Mouse (Mus musculus): ENCODE measurements at regions not wholly inside any gene's neighbourhood (a gene's known extent, or its start where the extent isn't known, plus 50 kb on each side); places are given as distances from the start of the nearest gene placed in this dataset.

DNA sequence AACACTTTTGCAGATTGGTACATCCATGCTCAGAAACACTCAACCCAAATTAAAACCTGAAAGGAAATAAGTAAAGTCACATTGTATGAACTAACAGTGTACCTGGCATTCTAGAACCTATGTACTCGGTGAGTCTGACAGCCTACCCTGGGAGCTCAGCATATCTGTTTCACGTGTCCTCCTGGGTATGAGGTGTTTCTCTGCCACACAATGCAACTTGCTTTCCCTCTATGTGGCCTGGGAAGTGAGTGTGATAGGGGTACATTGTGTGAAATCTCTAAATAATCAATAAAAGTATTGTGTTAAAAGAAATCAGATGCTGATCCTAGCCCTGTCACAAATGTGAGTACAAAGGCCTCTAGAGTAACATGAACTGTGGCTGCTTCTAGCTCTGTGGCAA is 315.3 kb upstream of the Gpc5 start:
- Histone ChIP-seq H3K9me3 (ENCODE audit: control insufficient read depth, low read length) (no peaks in the 10 kb centered on the region), H3K4me3 (ENCODE audit: low read depth, low read length) (no peak overlapping the region), H3K9ac (ENCODE audit: low read depth, low read length) (no peak overlapping the region), H3K27ac (ENCODE audit: low read depth, low read length) (no peak overlapping the region), H3K27me3 (ENCODE audit: control insufficient read depth, insufficient read depth, low read length) (no peaks in the 10 kb centered on the region), H3K4me1 (replicated peaks; ENCODE audit: control insufficient read depth, insufficient read depth, low read length) (no peaks in the 10 kb centered on the region), H3K36me3 (ENCODE audit: control insufficient read depth, insufficient read depth, low read length) (no peaks in the 10 kb centered on the region), H3K4me2 (replicated peaks; ENCODE audit: low read depth, low read length) (no peak overlapping the region)
- WGBS, result 70% methylated on average over 2 of the region's 2 CpGs
- no peak for ATAC-seq (ENCODE audit: low FRiP score)
- no peak for DNase-seq (ENCODE audit: low spot score)

DNA sequence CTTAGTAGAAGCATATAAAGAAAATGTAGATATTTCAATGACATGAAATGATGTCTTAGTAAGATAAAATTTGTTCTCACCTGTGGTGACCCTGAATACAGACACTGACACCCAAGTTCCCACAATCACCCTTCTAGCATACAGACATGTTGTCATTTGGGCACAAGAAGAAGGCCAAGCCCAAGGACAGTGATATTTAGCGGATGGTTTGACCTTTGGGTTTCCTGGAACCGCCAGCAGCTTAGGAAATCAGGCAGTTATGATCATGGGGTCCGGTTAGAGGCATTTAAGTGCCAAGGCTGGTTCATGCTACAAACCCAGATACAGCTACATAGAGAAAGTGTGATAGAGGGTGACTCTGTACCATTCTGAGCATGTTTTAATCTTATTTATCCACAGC is 310.2 kb upstream of the Gpc5 start:
- Histone ChIP-seq H3K27ac (ENCODE audit: low read depth, low read length) (no peak overlapping the region), H3K4me1 (replicated peaks; ENCODE audit: control insufficient read depth, insufficient read depth, low read length) (no peaks in the 10 kb centered on the region), H3K4me3 (ENCODE audit: low read depth, low read length) (no peak overlapping the region), H3K36me3 (ENCODE audit: control insufficient read depth, insufficient read depth, low read length) (no peaks in the 10 kb centered on the region), H3K27me3 (ENCODE audit: control insufficient read depth, insufficient read depth, low read length) (no peaks in the 10 kb centered on the region), H3K9ac (ENCODE audit: low read depth, low read length) (no peak overlapping the region), H3K9me3 (ENCODE audit: control insufficient read depth, low read length) (no peaks in the 10 kb centered on the region), H3K4me2 (replicated peaks; ENCODE audit: low read depth, low read length) (no peak overlapping the region)
- WGBS, result 90% methylated on average over 3 of the region's 3 CpGs
- DNase-seq (ENCODE audit: low spot score) (no peak), ATAC-seq (ENCODE audit: low FRiP score) (no peak)

DNA sequence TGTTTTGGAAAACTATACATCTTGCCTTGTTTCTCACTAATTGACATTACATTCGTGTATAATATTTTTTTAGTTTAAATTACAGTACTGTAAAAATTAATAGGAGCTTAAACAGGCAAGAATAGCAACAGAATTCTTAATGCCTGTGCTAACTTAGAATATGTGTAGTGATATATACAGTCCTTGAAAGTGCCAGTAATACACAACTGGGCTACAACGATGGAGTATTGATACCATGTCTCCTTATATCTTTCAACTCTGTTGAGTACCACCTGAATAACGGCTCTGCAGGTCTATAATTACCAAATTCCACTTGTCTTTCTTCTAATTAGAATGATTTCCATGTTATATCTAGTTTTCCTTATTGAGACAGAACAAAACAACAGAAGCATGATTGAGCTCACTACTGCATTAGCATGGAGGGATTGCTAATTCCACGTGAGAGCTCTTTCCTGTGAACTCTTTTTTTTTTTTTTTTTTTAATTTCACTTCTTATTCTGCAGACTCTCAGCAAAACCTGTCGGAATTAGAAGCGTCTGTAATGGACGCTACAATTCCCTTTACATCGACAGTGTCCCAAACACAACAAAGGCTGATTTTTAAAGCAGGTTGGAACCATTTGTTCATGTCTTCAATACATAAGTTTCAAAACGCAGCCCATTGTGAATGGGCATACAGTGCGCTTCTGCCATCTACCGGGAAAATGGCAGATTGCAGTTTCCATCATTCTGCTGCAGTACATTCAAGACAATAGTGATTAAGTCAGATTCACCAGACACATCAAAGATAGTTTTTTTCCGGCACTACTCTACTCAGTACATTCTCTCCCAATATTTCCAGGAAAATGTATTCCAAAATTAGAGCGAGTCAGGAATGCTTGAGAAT is 300.8 kb upstream of the Gpc5 start:
- Histone ChIP-seq H3K4me3 (ENCODE audit: low read depth, low read length) (no peak overlapping the region), H3K36me3 (ENCODE audit: control insufficient read depth, insufficient read depth, low read length) (no peaks in the 10 kb centered on the region), H3K9ac (ENCODE audit: low read depth, low read length) (no peak overlapping the region), H3K4me2 (replicated peaks; ENCODE audit: low read depth, low read length) (no peak overlapping the region; the same call in 1 of the 2 replicates), H3K9me3 (ENCODE audit: control insufficient read depth, low read length) (no peaks in the 10 kb centered on the region), H3K27me3 (ENCODE audit: control insufficient read depth, insufficient read depth, low read length) (no peaks in the 10 kb centered on the region), H3K27ac (ENCODE audit: low read depth, low read length) (no peak overlapping the region), H3K4me1 (replicated peaks; ENCODE audit: control insufficient read depth, insufficient read depth, low read length) (no peaks in the 10 kb centered on the region)
- DNase-seq (ENCODE audit: low spot score) (peak; percentile 89), ATAC-seq (ENCODE audit: low FRiP score) (peak; percentile 69)
- WGBS, result 26% methylated on average over 13 of the region's 13 CpGs

DNA sequence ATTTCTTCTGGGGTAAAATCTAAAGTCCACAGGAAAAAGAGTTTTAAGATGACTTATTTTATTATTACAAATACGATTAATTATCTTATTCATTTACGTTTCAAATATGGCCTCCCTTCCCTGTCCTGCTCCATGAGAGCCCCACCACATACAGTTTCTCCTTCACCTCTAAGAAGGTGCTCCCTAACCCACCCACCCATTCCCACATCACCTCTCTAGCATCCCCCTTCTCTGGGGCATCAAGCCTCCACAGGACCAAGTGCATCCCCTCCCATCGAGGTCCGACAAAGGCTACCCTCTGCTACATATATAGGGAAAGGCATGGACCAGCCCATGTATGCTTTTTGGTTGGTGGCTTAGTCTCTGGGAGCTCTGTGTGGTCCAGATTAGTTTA is 300.2 kb upstream of the Gpc5 start:
- no peak for DNase-seq (ENCODE audit: low spot score)
- Histone ChIP-seq H3K9ac (ENCODE audit: low read depth, low read length) (no peak overlapping the region), H3K27me3 (ENCODE audit: control insufficient read depth, insufficient read depth, low read length) (no peaks in the 10 kb centered on the region), H3K4me1 (replicated peaks; ENCODE audit: control insufficient read depth, insufficient read depth, low read length) (no peaks in the 10 kb centered on the region), H3K27ac (ENCODE audit: low read depth, low read length) (no peak overlapping the region), H3K4me3 (ENCODE audit: low read depth, low read length) (no peak overlapping the region), H3K4me2 (replicated peaks; ENCODE audit: low read depth, low read length) (no peak overlapping the region), H3K9me3 (ENCODE audit: control insufficient read depth, low read length) (no peaks in the 10 kb centered on the region), H3K36me3 (ENCODE audit: control insufficient read depth, insufficient read depth, low read length) (no peaks in the 10 kb centered on the region)
- 61% methylated on average over 4 of the region's 4 CpGs for WGBS
- ATAC-seq (ENCODE audit: low FRiP score), result peak; percentile 71

DNA sequence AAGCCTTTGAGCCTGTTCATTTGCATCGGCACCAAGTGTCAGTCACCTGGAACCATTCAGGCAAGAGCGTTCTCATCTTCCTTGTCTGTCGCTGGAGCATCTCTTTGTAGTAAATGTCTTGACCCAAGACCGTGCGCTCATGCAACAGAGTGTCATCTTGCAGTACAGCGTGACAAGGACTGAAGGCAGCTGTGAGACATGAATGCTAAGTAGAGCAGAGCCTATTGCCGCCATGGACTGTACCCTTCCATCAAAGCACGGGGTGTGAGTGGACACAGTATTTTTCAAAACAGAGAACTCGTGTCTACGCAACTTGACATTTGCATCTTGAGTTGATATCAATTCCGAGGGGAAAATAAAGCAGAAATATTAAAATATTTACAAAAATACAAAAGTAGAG is 287.4 kb upstream of the Gpc5 start:
- Histone ChIP-seq H3K9me3 (ENCODE audit: control insufficient read depth, low read length) (no peaks in the 10 kb centered on the region), H3K4me3 (ENCODE audit: low read depth, low read length) (no peak overlapping the region), H3K27me3 (ENCODE audit: control insufficient read depth, insufficient read depth, low read length) (no peaks in the 10 kb centered on the region), H3K27ac (ENCODE audit: low read depth, low read length) (no peak overlapping the region), H3K4me2 (replicated peaks; ENCODE audit: low read depth, low read length) (no peak overlapping the region), H3K36me3 (ENCODE audit: control insufficient read depth, insufficient read depth, low read length) (no peaks in the 10 kb centered on the region), H3K4me1 (replicated peaks; ENCODE audit: control insufficient read depth, insufficient read depth, low read length) (no peaks in the 10 kb centered on the region), H3K9ac (ENCODE audit: low read depth, low read length) (no peak overlapping the region)
- no peak for DNase-seq (ENCODE audit: low spot score)
- WGBS, result 84% methylated on average over 11 of the region's 11 CpGs
- peak; percentile 49; the same call in 1 of the 2 replicates for ATAC-seq (ENCODE audit: low FRiP score)

DNA sequence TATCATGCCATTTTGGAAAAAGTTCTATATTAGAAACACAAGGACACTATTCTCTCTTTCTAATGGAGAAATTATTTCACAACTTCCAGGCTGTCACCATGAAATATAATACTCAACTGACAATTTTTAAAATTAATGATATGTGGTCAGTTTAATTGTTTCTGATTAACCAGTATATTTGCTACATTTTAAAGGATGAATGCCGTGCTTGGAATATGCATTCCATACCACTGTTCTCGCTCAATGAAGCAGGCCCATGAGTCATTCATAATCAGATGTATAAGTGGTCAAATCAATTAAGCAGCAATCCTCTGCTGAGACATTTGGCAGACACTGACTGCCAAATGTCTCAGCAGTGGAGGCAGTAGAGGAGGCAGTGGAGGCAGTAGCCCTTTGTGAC is 283.4 kb upstream of the Gpc5 start:
- ATAC-seq (ENCODE audit: low FRiP score) (no peak), DNase-seq (ENCODE audit: low spot score) (no peak)
- no peaks in the 10 kb centered on the region for H3K27me3 ChIP-seq (ENCODE audit: control insufficient read depth, insufficient read depth, low read length)
- H3K9me3 ChIP-seq (ENCODE audit: control insufficient read depth, low read length), result no peaks in the 10 kb centered on the region
- no peak overlapping the region for H3K4me3 ChIP-seq (ENCODE audit: low read depth, low read length)
- no peaks in the 10 kb centered on the region for H3K36me3 ChIP-seq (ENCODE audit: control insufficient read depth, insufficient read depth, low read length)
- H3K27ac ChIP-seq (ENCODE audit: low read depth, low read length), result no peak overlapping the region
- WGBS, result 81% methylated on average over 2 of the region's 2 CpGs
- H3K9ac ChIP-seq (ENCODE audit: low read depth, low read length), result no peak overlapping the region
- no peaks in the 10 kb centered on the region for H3K4me1 ChIP-seq (replicated peaks; ENCODE audit: control insufficient read depth, insufficient read depth, low read length)
- H3K4me2 ChIP-seq (replicated peaks; ENCODE audit: low read depth, low read length), result no peak overlapping the region

DNA sequence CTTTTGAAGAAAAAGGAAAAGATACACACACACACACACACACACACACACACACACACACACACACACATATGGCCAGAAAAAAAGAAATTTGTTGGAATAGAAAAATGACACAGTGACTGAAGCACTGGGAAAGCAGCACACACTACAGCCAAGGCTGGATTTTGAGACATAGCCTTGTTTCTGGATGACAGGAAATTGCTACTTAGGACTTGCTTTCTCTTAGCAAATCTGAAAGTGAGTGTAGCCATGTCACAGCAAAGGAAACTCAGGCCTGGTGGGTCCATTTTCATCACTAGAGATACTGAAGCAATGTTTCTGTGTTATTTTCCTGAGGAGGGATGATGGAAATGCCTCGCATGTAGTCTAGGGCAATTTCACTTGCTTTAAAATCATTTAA is 271.3 kb upstream of the Gpc5 start:
- Histone ChIP-seq H3K27ac (ENCODE audit: low read depth, low read length) (peak overlapping the region; percentile 54; the same call in 1 of the 2 replicates), H3K9me3 (ENCODE audit: control insufficient read depth, low read length) (no peaks in the 10 kb centered on the region), H3K9ac (ENCODE audit: low read depth, low read length) (no peak overlapping the region), H3K4me3 (ENCODE audit: low read depth, low read length) (no peak overlapping the region), H3K27me3 (ENCODE audit: control insufficient read depth, insufficient read depth, low read length) (no peaks in the 10 kb centered on the region), H3K4me1 (replicated peaks; ENCODE audit: control insufficient read depth, insufficient read depth, low read length) (no peaks in the 10 kb centered on the region), H3K4me2 (replicated peaks; ENCODE audit: low read depth, low read length) (no peak overlapping the region), H3K36me3 (ENCODE audit: control insufficient read depth, insufficient read depth, low read length) (no peaks in the 10 kb centered on the region)
- WGBS, result 17% methylated on average over 1 of the region's 1 CpGs
- peak; percentile 49; the same call in 1 of the 2 replicates for ATAC-seq (ENCODE audit: low FRiP score)
- DNase-seq (ENCODE audit: low spot score), result peak; percentile 16

DNA sequence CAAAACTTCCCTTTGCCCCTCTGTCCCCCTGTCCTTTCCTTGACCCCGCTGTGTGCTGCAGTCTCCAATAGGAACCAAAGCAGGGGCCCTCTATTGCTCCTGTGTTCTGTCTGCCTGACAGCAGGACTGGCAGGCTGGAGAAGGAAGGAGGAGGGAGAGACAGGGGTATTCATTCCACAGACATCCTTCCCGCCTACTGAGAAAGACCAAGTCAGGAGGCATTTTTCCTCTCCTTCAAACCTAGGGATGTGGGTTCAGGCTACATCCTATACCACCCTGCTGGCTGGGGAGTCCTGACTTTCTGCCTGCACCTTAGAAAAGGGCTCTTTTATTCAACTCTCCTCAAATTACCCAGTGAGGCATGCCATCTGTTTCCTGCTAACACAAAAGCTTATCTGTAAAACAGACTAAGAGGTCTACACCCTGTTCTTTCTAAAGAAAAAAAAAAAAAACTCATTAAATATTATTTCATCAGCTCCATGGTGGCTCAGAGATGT is 270.9 kb upstream of the Gpc5 start:
- H3K4me2 ChIP-seq (replicated peaks; ENCODE audit: low read depth, low read length), result no peak overlapping the region
- no peaks in the 10 kb centered on the region for H3K9me3 ChIP-seq (ENCODE audit: control insufficient read depth, low read length)
- peak; percentile 90 for ATAC-seq (ENCODE audit: low FRiP score)
- 3% methylated on average over 2 of the region's 2 CpGs for WGBS
- H3K27me3 ChIP-seq (ENCODE audit: control insufficient read depth, insufficient read depth, low read length), result no peaks in the 10 kb centered on the region
- no peak overlapping the region for H3K4me3 ChIP-seq (ENCODE audit: low read depth, low read length)
- H3K9ac ChIP-seq (ENCODE audit: low read depth, low read length), result no peak overlapping the region
- DNase-seq (ENCODE audit: low spot score), result peak; percentile 41
- H3K27ac ChIP-seq (ENCODE audit: low read depth, low read length), result peak overlapping the region; percentile 54; the same call in 1 of the 2 replicates
- no peaks in the 10 kb centered on the region for H3K4me1 ChIP-seq (replicated peaks; ENCODE audit: control insufficient read depth, insufficient read depth, low read length)
- H3K36me3 ChIP-seq (ENCODE audit: control insufficient read depth, insufficient read depth, low read length), result no peaks in the 10 kb centered on the region

DNA sequence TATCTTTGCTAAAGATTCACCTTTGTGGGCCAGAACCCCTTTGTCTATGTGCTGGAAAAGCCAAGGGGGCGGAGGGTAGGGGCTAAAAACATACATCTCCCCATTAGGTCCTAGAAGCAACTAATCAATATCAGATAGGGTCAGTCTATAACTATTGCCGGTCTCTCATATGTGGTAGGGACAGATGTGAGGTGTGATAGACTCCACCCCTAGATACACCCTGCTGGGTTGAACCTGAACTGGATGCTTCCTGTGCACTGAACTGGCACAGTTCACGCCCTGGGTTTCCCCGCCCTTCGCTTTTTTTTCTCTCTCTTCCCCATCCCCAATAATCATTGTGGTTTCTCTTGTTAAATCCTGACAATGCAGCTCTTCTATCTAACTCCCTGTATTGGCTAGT is 270.3 kb upstream of the Gpc5 start:
- 80% methylated on average over 5 of the region's 5 CpGs for WGBS
- ATAC-seq (ENCODE audit: low FRiP score), result peak; percentile 34; the same call in 1 of the 2 replicates
- H3K27ac ChIP-seq (ENCODE audit: low read depth, low read length), result peak overlapping the region; percentile 17; the same call in 1 of the 2 replicates

More for the DNA sequence above, 270.3 kb upstream of the Gpc5 start:
- no peak for DNase-seq (ENCODE audit: low spot score)
- Histone ChIP-seq H3K4me2 (replicated peaks; ENCODE audit: low read depth, low read length) (no peak overlapping the region), H3K36me3 (ENCODE audit: control insufficient read depth, insufficient read depth, low read length) (no peaks in the 10 kb centered on the region), H3K9ac (ENCODE audit: low read depth, low read length) (no peak overlapping the region), H3K9me3 (ENCODE audit: control insufficient read depth, low read length) (no peaks in the 10 kb centered on the region), H3K4me1 (replicated peaks; ENCODE audit: control insufficient read depth, insufficient read depth, low read length) (no peaks in the 10 kb centered on the region), H3K4me3 (ENCODE audit: low read depth, low read length) (no peak overlapping the region), H3K27me3 (ENCODE audit: control insufficient read depth, insufficient read depth, low read length) (no peaks in the 10 kb centered on the region)

Data from hindbrain, embryonic 11.5 days (tissue).